Mouse (Mus musculus) C2C12 (cell line): ENCODE results near the gene Ripor2. TPM values are rescaled to one million over a fixed set of nuclear protein-coding genes. Genes with fewer than 3 reads are reported as not detected.

Experiments used
- H3K27me3 ChIP-seq: one replicate; pipeline ENCODE4 v1.6.1; 2011; ENCODE audit not compliant: control insufficient read depth, insufficient read depth, insufficient read length
- H3K36me3 ChIP-seq: one replicate; pipeline ENCODE4 v1.6.1; 2011; ENCODE audit not compliant: control insufficient read depth, insufficient read depth
- H3K4me3 ChIP-seq: one replicate; pipeline ENCODE4 v1.5.1; 2011; ENCODE audit warnings: mild to moderate bottlenecking, control low read depth; ENCODE audit not compliant: poor library complexity, insufficient read depth, severe bottlenecking
- H3K79me2 ChIP-seq: one replicate; pipeline ENCODE4 v1.6.1; 2011; ENCODE audit not compliant: control insufficient read depth, insufficient read depth
- H3K79me3 ChIP-seq: one replicate; pipeline ENCODE4 v1.6.1; 2011; ENCODE audit warnings: low read depth, control low read depth
- H3ac ChIP-seq: one replicate; pipeline ENCODE3; 2011; ENCODE audit warnings: low read depth; ENCODE audit not compliant: control insufficient read depth, insufficient read length
- CEBPB ChIP-seq: IDR thresholded peaks from one replicate; pipeline ENCODE4 v1.6.1; 2011; ENCODE audit warnings: low read depth, mild to moderate bottlenecking, control low read depth, moderate library complexity
- CTCF ChIP-seq: IDR thresholded peaks from one replicate; pipeline ENCODE4 v1.5.1; 2011; ENCODE audit not compliant: control insufficient read depth, insufficient read depth, insufficient read length
- FOSL1 ChIP-seq: IDR thresholded peaks from one replicate; pipeline ENCODE4 v1.8.0; 2011; ENCODE audit warnings: mild to moderate bottlenecking, low read length; ENCODE audit not compliant: poor library complexity, insufficient read depth, severe bottlenecking
- MAX ChIP-seq: IDR thresholded peaks from one replicate; pipeline ENCODE4 v1.6.1; 2011; ENCODE audit warnings: mild to moderate bottlenecking, control low read depth
- MYOD1 ChIP-seq: IDR thresholded peaks from one replicate; pipeline ENCODE4 v1.6.1; 2011; ENCODE audit warnings: low read depth; ENCODE audit not compliant: control insufficient read depth, insufficient read length
- MYOG ChIP-seq: IDR thresholded peaks from one replicate; pipeline ENCODE4 v1.6.1; 2011; ENCODE audit not compliant: control insufficient read depth, insufficient read length; ENCODE audit errors: extremely low read depth
- USF1 ChIP-seq: IDR thresholded peaks from one replicate; pipeline ENCODE4 v1.6.1; 2011; ENCODE audit warnings: low read depth, mild to moderate bottlenecking, control low read depth, moderate library complexity
- polyA plus RNA-seq: library from polyadenylated mRNA; unstranded; fragments of >200 nt; fragmentation: generic; extraction: Trizol; gene quantifications from one replicate; pipeline ENCODE4 v1.2.1, GENCODE M21; 2012; ENCODE audit warnings: missing spikeins

The Ripor2 gene
- polyA plus RNA-seq, 1 experiment: 0.23 TPM

- Histone ChIP-seq H3K4me3 (no peak overlapping the region), H3K36me3 (no peaks in the 10 kb centered on the region), H3K27me3 (no peaks in the 10 kb centered on the region), H3K79me3 (no peaks in the 10 kb centered on the region), H3ac (no peak overlapping the region), H3K79me2 (no peaks in the 10 kb centered on the region)
- TF ChIP-seq USF1 (no peak), FOSL1 (no peak), CEBPB (no peak)
These were observed 58.9 kb downstream of the Ripor2 start for GRCm38 (mm10) chr13:24640836-24641385.

DNA sequence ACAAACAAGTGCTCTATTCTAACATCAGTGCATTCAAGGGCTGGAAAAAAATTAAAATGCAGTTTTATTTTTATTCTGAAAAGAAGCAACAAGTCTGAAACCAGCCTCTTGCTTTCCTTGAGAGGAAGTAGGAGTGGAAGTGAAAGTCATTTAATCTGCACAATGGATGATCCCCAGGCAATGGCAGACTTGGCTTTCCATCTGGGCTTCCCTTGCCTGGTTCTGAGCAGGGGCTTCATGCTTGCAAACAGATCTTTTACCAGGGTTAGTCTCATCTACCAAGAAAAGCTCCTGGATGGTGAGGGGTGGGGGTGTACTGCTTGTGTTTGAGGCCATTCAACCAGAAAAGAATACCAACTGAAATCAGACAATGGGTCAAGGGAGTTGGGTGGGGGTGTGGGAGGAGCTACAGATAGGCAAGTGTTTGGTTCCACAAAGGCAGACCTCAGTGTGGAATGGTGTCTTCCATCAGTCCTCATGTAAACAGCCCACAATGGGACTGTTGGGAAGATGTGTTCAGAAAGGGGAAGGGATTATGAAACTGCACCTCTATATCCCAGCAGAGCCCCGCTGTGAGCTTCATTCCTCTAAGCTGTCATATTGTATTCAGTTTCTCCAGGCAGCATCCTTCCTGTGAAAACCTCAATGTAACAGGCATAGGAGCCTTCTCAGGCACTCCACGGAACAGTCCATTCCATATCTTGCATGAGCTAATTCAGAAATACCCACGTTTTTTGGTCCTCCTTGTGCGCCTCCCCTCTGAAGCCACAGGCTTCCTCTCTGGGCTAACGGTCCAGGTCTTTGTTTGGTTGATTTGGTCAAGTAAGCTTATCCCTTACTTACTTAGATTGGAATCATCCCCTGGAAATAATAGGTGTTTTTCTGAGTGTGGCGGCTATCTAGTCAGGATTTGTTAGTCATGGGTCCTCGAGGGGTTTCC is 59.8 kb downstream of the Ripor2 start:
- Histone ChIP-seq H3K4me3 (no peak overlapping the region), H3K27me3 (no peaks in the 10 kb centered on the region), H3ac (no peak overlapping the region), H3K36me3 (no peaks in the 10 kb centered on the region), H3K79me2 (no peaks in the 10 kb centered on the region), H3K79me3 (no peaks in the 10 kb centered on the region)
- TF ChIP-seq FOSL1 (no peak), USF1 (no peak), MYOG (no peak), MAX (no peak), CEBPB (no peak), MYOD1 (no peak), CTCF (no peak)

DNA sequence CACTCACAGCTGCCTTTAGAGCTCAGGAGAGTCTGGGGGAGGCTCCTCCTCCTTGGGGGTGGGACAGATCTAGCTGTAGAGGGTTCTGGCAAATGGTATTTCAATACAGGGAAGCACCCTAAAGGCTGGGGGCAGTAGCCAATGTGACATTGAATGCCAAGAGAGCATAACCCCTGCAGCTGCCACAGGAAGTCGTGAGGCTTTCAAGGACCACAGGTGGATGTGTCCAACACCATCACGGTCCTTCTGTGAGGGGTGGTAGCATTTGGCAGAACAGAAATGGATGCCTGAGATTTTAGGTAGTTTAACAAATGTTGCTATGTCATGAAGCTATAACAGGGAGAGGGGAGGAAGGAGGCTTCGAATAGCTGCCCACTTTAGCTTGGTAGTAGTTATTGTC is 63.2 kb downstream of the Ripor2 start:
- no peaks in the 10 kb centered on the region for H3K27me3 ChIP-seq
- no peaks in the 10 kb centered on the region for H3K79me2 ChIP-seq
- TF ChIP-seq MYOG: no peak
- no peak for TF ChIP-seq USF1
- no peak for TF ChIP-seq MYOD1
- TF ChIP-seq MAX: no peak
- TF ChIP-seq CTCF: no peak
- TF ChIP-seq FOSL1: no peak
- no peak for TF ChIP-seq CEBPB
- no peak overlapping the region for H3ac ChIP-seq
- H3K4me3 ChIP-seq: no peak overlapping the region
- no peaks in the 10 kb centered on the region for H3K79me3 ChIP-seq
- H3K36me3 ChIP-seq: no peaks in the 10 kb centered on the region

DNA sequence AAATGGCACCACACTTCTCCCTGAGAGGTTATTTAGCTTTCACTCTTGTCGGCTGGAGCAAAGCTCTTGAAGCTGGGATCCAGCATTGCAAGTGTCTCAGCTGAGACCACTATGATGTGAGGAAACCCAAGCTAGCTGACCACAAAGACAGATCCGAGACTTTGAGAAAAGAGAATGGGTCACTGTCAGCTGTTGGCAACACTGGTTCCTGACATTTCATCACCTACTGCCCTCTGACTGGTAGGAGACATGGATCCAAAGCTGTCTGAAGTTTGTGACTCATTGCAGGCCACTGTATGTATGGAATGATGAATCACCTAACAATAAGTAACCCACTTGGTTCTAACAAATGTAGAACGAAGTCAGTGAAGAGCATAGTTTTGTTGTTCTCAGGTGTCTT is 64.3 kb downstream of the Ripor2 start:
- H3K79me3 ChIP-seq: no peaks in the 10 kb centered on the region
- TF ChIP-seq MAX (no peak), FOSL1 (peak; percentile 20), MYOD1 (peak; percentile 71), USF1 (no peak), CEBPB (peak; percentile 39), MYOG (no peak)
- H3ac ChIP-seq: no peak overlapping the region
- H3K36me3 ChIP-seq: no peaks in the 10 kb centered on the region
- H3K79me2 ChIP-seq: no peaks in the 10 kb centered on the region
- H3K27me3 ChIP-seq: no peaks in the 10 kb centered on the region
- H3K4me3 ChIP-seq: no peak overlapping the region

- Histone ChIP-seq H3K79me3 (no peaks in the 10 kb centered on the region), H3K79me2 (no peaks in the 10 kb centered on the region), H3K4me3 (no peak overlapping the region), H3K27me3 (no peaks in the 10 kb centered on the region), H3ac (no peak overlapping the region), H3K36me3 (no peaks in the 10 kb centered on the region)
- TF ChIP-seq FOSL1 (no peak), MYOG (no peak), CEBPB (no peak), CTCF (no peak), USF1 (no peak), MYOD1 (no peak), MAX (no peak)
These were observed 65.5 kb downstream of the Ripor2 start for GRCm38 (mm10) chr13:24647444-24647843.

DNA sequence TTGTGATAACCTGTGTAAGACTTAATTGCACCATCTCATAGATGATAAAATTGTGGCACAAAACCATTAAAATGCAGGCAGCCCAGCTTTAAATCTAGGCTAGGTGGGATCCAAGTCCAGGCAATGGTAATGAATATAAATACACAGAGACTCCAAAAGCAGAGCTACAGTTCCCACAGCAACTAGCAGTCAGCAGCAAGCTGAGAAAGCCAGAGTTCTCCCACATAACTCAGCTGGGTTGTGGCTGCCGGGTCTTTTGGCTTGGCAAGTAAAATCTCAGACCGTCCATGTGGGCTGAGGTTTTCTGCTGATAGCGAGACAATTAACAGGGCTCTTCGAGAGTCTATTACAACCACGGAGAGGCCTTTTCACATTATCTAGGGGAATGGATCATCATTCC is 66.0 kb downstream of the Ripor2 start:
- H3ac ChIP-seq: no peak overlapping the region
- H3K79me3 ChIP-seq: no peaks in the 10 kb centered on the region
- H3K27me3 ChIP-seq: no peaks in the 10 kb centered on the region
- no peaks in the 10 kb centered on the region for H3K36me3 ChIP-seq
- H3K4me3 ChIP-seq: no peak overlapping the region
- no peaks in the 10 kb centered on the region for H3K79me2 ChIP-seq
- no peak for TF ChIP-seq CTCF
- TF ChIP-seq MAX: no peak
- no peak for TF ChIP-seq MYOD1
- no peak for TF ChIP-seq CEBPB
- no peak for TF ChIP-seq MYOG
- no peak for TF ChIP-seq FOSL1
- no peak for TF ChIP-seq USF1
